Mouse (Mus musculus) natural killer cell, adult 2 months (primary cell): ENCODE data around the gene Jsrp1.

Experiments used
- DNase-seq, 2 experiments: peaks; one replicate each; pipeline ENCODE4 v3.0.0; 2022; ENCODE audit warnings: low spot score in 2 of 2

Gene Jsrp1

GRCm38 (mm10) chr10:80813366-80813765, at the start of gene Jsrp1:
TSS of gene Jsrp1 (minus strand) at chr10:80813498.
- DNase-seq = no peak

GRCm38 (mm10) chr10:80862305-80862704, 49.0 kb upstream of the Jsrp1 start:
- DNase-seq = no peak

GRCm38 (mm10) chr10:80858350-80858935, 45.1 kb upstream of the Jsrp1 start:
- DNase-seq = no peak

GRCm38 (mm10) chr10:80857848-80858247, 44.5 kb upstream of the Jsrp1 start:
- DNase-seq = no peak

GRCm38 (mm10) chr10:80857386-80857785, 44.1 kb upstream of the Jsrp1 start:
- DNase-seq = peak; percentile 58 to 77

GRCm38 (mm10) chr10:80856908-80857307, 43.6 kb upstream of the Jsrp1 start:
- DNase-seq = no peak

- DNase-seq = peak; percentile 26 to 41
These were observed 43.0 kb upstream of the Jsrp1 start for GRCm38 (mm10) chr10:80856267-80856666.

- DNase-seq = no peak
These were observed 42.4 kb upstream of the Jsrp1 start for GRCm38 (mm10) chr10:80855749-80856073.

GRCm38 (mm10) chr10:80854913-80855748, 41.8 kb upstream of the Jsrp1 start, which contains the start of the genes Lsm7 and Sppl2b:
TSS of gene Lsm7 (minus strand) at chr10:80855209.
TSS of gene Sppl2b (plus strand) at chr10:80855275.
- peak; percentile 97 to 98 for DNase-seq

- DNase-seq = peak; percentile 71 to 78
These were observed 35.3 kb upstream of the Jsrp1 start for GRCm38 (mm10) chr10:80848571-80848970.

GRCm38 (mm10) chr10:80845732-80846131, 32.4 kb upstream of the Jsrp1 start:
- DNase-seq = no peak

- DNase-seq = no peak
These were observed 31.9 kb upstream of the Jsrp1 start for GRCm38 (mm10) chr10:80845055-80845693.

GRCm38 (mm10) chr10:80843931-80844547, 30.7 kb upstream of the Jsrp1 start, which contains the start of gene Lingo3:
TSS of gene Lingo3 (minus strand) at chr10:80844039.
- no peak for DNase-seq

GRCm38 (mm10) chr10:80843087-80843930, 30.0 kb upstream of the Jsrp1 start:
- DNase-seq = no peak

- DNase-seq = no peak
These were observed 29.0 kb upstream of the Jsrp1 start for GRCm38 (mm10) chr10:80842334-80842733.

- no peak for DNase-seq
These were observed 28.4 kb upstream of the Jsrp1 start for GRCm38 (mm10) chr10:80841685-80842084.

- no peak for DNase-seq
These were observed 26.6 kb upstream of the Jsrp1 start for GRCm38 (mm10) chr10:80839848-80840247.

GRCm38 (mm10) chr10:80838346-80838912, 25.1 kb upstream of the Jsrp1 start:
- no peak for DNase-seq

GRCm38 (mm10) chr10:80837827-80838226, 24.5 kb upstream of the Jsrp1 start:
- DNase-seq = no peak

GRCm38 (mm10) chr10:80836949-80837379, 23.7 kb upstream of the Jsrp1 start:
- no peak for DNase-seq

GRCm38 (mm10) chr10:80835617-80836016, 22.3 kb upstream of the Jsrp1 start:
- DNase-seq = no peak
